Mouse (Mus musculus): ENCODE results near the gene Slc2a3. TPM values are rescaled to one million over a fixed set of nuclear protein-coding genes. Genes with fewer than 3 reads are reported as not detected.
"Not testable (repeated sequence)": the region's sequence is repeated elsewhere in the genome, so short reads cannot be mapped to it uniquely, and the experiment has no call there.

Gene Slc2a3
- total RNA-seq, 2 experiments from 2014 or later: 8.1 to 10.3 TPM

DNA sequence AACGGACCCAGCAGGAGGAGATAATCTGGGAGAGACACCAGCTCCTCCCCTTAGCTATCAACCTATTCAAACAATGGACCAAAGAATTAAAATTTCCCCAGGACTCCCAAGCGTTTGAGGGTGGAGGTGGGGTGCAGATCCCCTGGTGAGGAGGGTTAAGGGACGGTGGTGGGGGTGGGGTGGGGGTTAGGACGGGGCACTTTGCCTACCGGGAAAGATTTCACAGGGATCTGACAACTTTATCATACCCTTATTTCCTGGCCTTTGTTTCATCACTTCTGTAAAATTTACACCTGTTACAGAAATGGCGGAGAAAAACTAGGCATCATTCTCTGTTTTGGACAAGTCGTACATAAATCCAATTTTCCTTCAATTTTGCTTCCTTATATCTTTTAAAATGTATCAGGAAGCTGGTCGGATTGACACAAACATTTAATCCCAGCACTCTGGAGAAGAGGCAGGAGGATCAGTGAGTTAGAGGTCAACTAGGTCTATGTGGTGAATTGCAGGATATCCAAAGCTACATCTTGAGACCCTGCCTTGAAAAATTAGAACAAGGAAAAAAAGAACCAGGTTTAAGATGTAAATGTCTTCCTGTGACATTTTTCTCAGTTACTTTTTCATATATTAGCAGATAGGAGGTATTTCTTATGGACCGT is 36.0 kb downstream of the Slc2a3 start:
- no peak for DNase-seq (ENCODE audit: low spot score in 2 of 2)

GRCm38 (mm10) chr6:122764446-122765297 is 36.8 kb downstream of the Slc2a3 start:
- DNase-seq (ENCODE audit: low spot score in 2 of 2): peak; percentile 26 to 44

DNA sequence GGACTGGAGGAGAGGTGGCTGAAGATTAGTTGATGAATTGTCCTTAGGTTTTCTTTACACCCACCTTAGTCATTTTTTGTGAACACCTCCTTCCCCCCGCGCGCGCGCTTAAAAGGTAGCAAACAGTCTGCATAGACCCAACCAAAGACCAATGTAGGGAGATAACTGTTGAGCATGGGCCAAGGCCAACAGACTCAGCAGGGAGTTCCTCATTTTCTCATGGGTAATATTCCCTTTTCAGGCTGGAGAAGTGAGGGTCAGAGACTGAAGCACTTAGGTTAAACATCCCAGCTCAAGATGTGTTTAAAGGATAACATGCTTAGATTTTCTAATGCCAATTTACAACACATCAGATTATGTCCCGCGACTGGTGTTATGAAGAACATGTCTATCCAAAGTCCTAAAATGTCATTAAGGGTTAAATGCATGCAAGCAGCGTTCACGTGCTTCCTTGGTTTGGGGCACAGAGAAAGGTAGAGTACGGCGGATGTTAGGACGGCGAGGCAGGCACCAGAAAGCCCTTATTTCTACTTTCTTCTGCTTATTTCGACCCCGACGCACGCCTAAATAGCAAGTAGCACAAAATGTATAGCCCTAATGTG is 37.5 kb downstream of the Slc2a3 start:
- DNase-seq (ENCODE audit: low spot score in 2 of 2): no peak

DNA sequence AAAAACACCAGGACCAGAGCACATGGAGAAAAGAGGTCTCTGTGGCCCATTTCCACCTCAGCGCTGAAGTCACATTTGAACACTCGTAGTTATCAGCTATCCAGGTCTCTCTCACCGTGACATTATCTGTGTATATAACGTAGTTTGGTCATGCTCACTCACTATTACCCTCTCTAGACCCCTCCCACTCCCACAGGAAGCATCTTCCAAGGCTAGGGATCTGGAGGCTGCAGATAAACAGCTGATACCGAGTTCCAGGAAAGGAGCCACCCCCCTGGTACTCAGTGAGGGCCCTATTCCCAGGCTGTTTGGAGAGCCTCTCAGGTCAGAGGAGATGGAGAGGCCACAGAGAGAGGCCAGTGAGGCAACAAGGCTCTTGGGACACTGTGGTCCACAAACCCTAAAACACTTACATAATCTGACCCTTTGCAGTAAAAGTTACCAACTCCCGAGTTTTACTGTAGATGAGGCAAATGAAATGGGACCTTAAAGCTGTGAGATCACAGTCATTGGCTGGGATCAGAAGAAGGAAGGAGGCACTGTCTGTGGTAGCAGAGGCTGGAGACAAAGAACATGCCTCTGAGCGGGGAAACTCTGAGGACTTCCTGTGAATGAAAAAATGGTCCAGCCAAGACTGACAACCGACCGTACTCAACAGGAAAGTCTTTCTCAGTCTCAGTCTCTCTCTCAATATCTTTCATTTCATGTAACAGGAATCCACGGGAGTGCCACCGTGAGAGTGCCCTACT is 38.3 kb downstream of the Slc2a3 start:
- no peak for DNase-seq (ENCODE audit: low spot score in 2 of 2)

DNA sequence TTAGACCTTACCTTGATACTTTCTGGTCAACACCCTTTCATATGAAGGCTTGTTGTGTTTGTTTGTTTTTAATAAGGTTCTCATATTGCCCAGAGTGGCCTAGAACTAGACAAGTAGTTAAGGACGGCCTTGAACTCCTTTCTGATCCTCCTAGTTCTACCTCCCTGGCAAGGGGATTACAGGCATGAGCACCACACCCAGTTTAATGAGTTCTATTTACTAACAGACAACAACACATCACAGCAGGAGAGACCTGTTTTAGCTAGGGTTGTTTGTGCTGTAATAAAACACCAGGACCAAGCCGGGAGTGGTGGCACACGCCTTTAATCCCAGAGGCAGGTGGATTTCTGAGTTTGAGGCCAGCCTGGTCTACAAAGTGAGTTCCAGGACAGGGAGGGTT is 39.0 kb downstream of the Slc2a3 start:
- no peak for DNase-seq (ENCODE audit: low spot score in 2 of 2)

- DNase-seq (ENCODE audit: low spot score in 2 of 2): no peak
These were observed 39.5 kb downstream of the Slc2a3 start for GRCm38 (mm10) chr6:122761901-122762300.

- peak; percentile 16 to 44 for DNase-seq (ENCODE audit: low spot score in 2 of 2)
These were observed 40.3 kb downstream of the Slc2a3 start for GRCm38 (mm10) chr6:122761011-122761599.

- DNase-seq (ENCODE audit: low spot score in 2 of 2): no peak
These were observed 42.7 kb downstream of the Slc2a3 start for GRCm38 (mm10) chr6:122758732-122759131.

GRCm38 (mm10) chr6:122755913-122756312 is 45.5 kb downstream of the Slc2a3 start:
- no peak for DNase-seq (ENCODE audit: low spot score in 2 of 2)

DNA sequence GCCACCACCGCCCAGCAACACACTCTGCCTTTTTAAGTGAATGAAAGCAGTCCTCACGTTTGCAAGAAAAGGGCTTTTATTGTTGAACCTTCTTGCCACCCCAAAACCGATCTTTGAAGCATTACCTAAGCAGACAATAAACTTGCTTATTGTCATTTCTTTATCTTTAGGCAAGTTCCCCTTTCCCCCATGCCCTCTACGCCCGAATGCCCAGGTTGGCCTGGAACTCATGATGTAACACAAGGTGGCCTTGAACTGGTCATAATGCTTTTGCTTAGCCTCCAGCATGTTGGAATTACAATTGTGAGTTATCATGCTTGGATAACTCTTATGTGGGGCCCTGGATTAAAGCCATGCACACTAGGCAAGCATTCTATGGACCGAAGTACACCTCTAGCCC is 50.9 kb downstream of the Slc2a3 start:
- no peak for DNase-seq (ENCODE audit: low spot score in 2 of 2)

DNA sequence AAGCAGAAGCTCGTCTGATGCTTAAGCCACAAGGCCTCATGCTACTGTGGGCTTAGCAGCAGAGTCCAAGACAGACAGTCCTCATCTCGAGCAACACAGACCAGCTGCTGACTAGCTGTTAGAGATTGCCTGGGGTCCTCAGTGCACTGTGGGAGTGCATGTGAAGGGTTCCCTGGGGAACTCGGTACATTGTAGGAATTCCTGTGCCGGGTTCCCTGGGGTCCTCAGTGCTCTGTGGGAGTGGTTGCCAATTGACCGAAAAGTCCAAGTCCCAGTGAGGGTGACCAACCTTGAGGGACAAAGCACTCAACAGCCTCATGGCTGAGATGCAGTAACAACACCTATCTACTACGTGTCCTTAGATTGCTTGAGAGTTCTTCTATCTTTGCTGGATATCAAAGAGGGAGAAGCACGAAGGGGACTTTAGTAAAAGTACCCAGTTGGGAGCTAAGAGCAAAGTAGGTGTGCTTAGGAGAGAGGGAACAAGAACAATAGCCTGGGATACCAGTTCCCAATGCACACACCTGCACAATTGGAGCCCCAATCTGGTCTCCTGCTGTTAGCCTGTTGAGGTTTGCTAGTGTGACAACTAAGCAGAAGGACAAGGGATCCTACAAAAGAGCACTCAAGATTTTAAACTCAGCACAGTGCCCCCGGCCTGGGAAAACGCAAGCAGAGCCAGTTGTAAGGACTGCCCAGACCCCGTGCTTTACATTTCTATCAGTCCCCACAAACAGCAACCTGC is 56.8 kb downstream of the Slc2a3 start:
- DNase-seq (ENCODE audit: low spot score in 2 of 2): no peak

- no peak for DNase-seq (ENCODE audit: low spot score in 2 of 2)
These were observed 58.1 kb downstream of the Slc2a3 start for GRCm38 (mm10) chr6:122743353-122743752.

GRCm38 (mm10) chr6:122742228-122742899 is 59.1 kb downstream of the Slc2a3 start:
- DNase-seq (ENCODE audit: low spot score in 2 of 2): peak; percentile 29 to 33

- DNase-seq (ENCODE audit: low spot score in 2 of 2): no peak
These were observed 59.8 kb downstream of the Slc2a3 start for GRCm38 (mm10) chr6:122741460-122742227.

GRCm38 (mm10) chr6:122739952-122740351 is 61.5 kb downstream of the Slc2a3 start:
- peak; percentile 66 to 73 for DNase-seq (ENCODE audit: low spot score in 2 of 2)

GRCm38 (mm10) chr6:122719942-122720341 is 81.5 kb downstream of the Slc2a3 start:
- peak; percentile 57 to 70 for DNase-seq (ENCODE audit: low spot score in 2 of 2)

- not testable (repeated sequence) for DNase-seq (ENCODE audit: low spot score in 2 of 2)
These were observed 83.2 kb downstream of the Slc2a3 start for GRCm38 (mm10) chr6:122718224-122718623.

DNA sequence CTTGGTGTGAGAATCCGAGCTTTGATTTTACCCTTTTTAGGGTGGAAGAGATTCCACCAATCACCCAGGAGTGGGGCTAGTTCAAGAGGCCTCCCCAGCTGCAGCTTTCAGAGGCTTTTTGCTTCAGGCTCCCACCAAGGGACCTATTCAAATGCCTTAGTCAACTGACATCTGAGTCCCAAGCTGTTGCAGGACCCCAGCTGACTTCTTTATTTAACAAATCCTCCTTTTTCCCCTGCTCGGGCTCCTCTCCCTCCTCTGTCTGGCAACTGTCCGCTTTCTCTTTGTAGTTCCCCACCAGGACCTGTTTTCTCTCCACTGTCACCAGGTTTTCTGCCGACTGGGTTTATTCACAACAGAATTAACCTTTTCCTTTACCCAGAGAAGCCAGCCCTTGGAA is 85.6 kb downstream of the Slc2a3 start:
- no peak for DNase-seq (ENCODE audit: low spot score in 2 of 2)

All from adrenal gland, adult 18-20 months (tissue).